Mouse (Mus musculus): ENCODE measurements around the gene Ankrd12.

- no peak for TF ChIP-seq GATA1 (IDR thresholded peaks at IDR 0.05; ENCODE audit: low read length)
- no peak for TF ChIP-seq TAL1 (IDR thresholded peaks at IDR 0.05; ENCODE audit: low read length)
These were observed 139.2 kb downstream of the Ankrd12 start for GRCm38 (mm10) chr17:65937671-65938070.

Measured in erythroblast, embryonic 14.5 days (primary cell).